In genomic region chr15:81941010-81941409, GRCm38 (mm10) we compare ENCODE assay signal across 28 mouse cellular contexts. TPM values are rescaled to one million over a fixed set of nuclear protein-coding genes. Genes with fewer than 3 reads are reported as not detected.
A peak's percentile ranks its signal among the peaks of the same experiment; 100 is the strongest.
DNase-seq lines count a peak whose midpoint lies in the region; TF ChIP-seq lines count a peak whose summit lies in the region.
"Had no signal": no experiment of that assay in that cellular context is flagged by ENCODE, and none has a peak within 500 bp of the region (broad histone marks: within the 10 kb centered on the region; RNA-seq: fewer than 3 reads in every experiment).

No protein-coding gene starts in this region.

- TF ChIP-seq CTCF in cerebellum, adult 2 months (IDR thresholded peaks at IDR 0.05; ENCODE audit: borderline replicate concordance, insufficient read depth, low read depth, low read length), result peak; percentile 19; the same call in 1 of the 2 replicates
- peak; percentile 62 for TF ChIP-seq CTCF in layer of hippocampus, adult 2 months (conservative IDR thresholded peaks at IDR 0.05)

- no peak for DNase-seq in cerebellum, adult 2 months
- no peak for DNase-seq in cerebellum, adult 11 months
- no peak for DNase-seq in layer of hippocampus, adult 2 months (ENCODE audit: low spot score in 2 of 2)
- no peak for DNase-seq in layer of hippocampus, adult 9-11 months
- DNase-seq in A20 (ENCODE audit: low read depth, low spot score) (peak; percentile 32), ZHBTc4 (ENCODE audit: low read depth, low spot score) (peak; percentile 62)
- DNase-seq in ovary, adult 18-20 months (ENCODE audit: low spot score), result no peak
- DNase-seq in adrenal gland, postnatal 14 days, result no peak
- DNase-seq: adrenal gland, postnatal 25 days; cerebellum, adult 8-10 months; gastrocnemius, postnatal 14 days; heart, postnatal 14 days; layer of hippocampus, postnatal 36 days; thymus, postnatal 25 days had no signal

- H3K4me3 ChIP-seq in cerebellum, adult 2 months (replicated peaks; ENCODE audit: insufficient read depth, low read depth, low read length), result no peak overlapping the region
- H3K4me3 ChIP-seq in layer of hippocampus, adult 2 months, result no peak overlapping the region
- H3K4me3 ChIP-seq: embryonic facial prominence, embryonic 10.5 days; forebrain, embryonic 12.5 days; heart, embryonic 12.5 days; hindbrain, embryonic 13.5 days; kidney, embryonic 15.5 days; limb, embryonic 10.5 days; neural tube, embryonic 12.5 days had no signal

- TF ChIP-seq POLR2A in cerebellum, adult 2 months (IDR thresholded peaks at IDR 0.05; ENCODE audit: borderline replicate concordance, insufficient read depth, low read length), result no peak

- no peaks in the 10 kb centered on the region for H3K27me3 ChIP-seq in cerebellum, adult 2 months (ENCODE audit: control insufficient read depth, insufficient read depth, low read length)
- H3K27me3 ChIP-seq: hindbrain, embryonic 13.5 days; kidney, embryonic 15.5 days; neural tube, embryonic 12.5 days had no signal

- peaks cover 12% of the 10 kb centered on the region for H3K4me1 ChIP-seq in cerebellum, adult 2 months (ENCODE audit: control insufficient read depth, insufficient read depth, low read length)

- H3K27ac ChIP-seq in cerebellum, adult 2 months (ENCODE audit: insufficient read depth, low read length), result no peak overlapping the region
- H3K27ac ChIP-seq in layer of hippocampus, adult 2 months, result no peak overlapping the region
- H3K27ac ChIP-seq: embryonic facial prominence, embryonic 10.5 days; forebrain, embryonic 12.5 days; hindbrain, embryonic 13.5 days; kidney, embryonic 15.5 days; limb, embryonic 10.5 days; neural tube, embryonic 12.5 days had no signal

- WGBS in cerebellum, adult 2 months, result 95% methylated on average over 2 of the region's 2 CpGs

RNA-seq across cellular contexts. Expression of gene Csdc2, which starts 4.5 kb away (rescaled TPM):
- 258 and 264 TPM in 2 replicates for polyA plus RNA-seq in cerebellum, adult 2 months (2012; rRNA removed)
- 10 to 100 TPM; 75.2 to 81.8 TPM for total RNA-seq in layer of hippocampus, adult 2 months (2021)
- 15.7 and 17.3 TPM in 2 replicates for total RNA-seq in adrenal gland, postnatal 14 days (2021)

RNA-seq across cellular contexts. Expression of gene Polr3h, which starts 15.0 kb away (rescaled TPM):
- 50.4 and 51.2 TPM in 2 replicates for polyA plus RNA-seq in cerebellum, adult 2 months (2012; rRNA removed)
- 10 to 100 TPM; 44.8 to 51.4 TPM for total RNA-seq in layer of hippocampus, adult 2 months (2021)
- 18.7 and 23.0 TPM in 2 replicates for total RNA-seq in adrenal gland, postnatal 14 days (2021)

RNA-seq across cellular contexts. Expression of gene Pmm1, which starts 19.7 kb away (rescaled TPM):
- 249 and 289 TPM in 2 replicates for polyA plus RNA-seq in cerebellum, adult 2 months (2012; rRNA removed)
- 100 to 1,000 TPM; 214 to 224 TPM for total RNA-seq in layer of hippocampus, adult 2 months (2021)
- 78.7 and 99.0 TPM in 2 replicates for total RNA-seq in adrenal gland, postnatal 14 days (2021)

RNA-seq across cellular contexts. Expression of gene 1700029P11Rik, which starts 39.3 kb away (rescaled TPM):
- polyA plus RNA-seq in cerebellum, adult 2 months (2012; rRNA removed), result not detected in 2 replicates
- not detected for total RNA-seq in layer of hippocampus, adult 2 months (2021)
- total RNA-seq in adrenal gland, postnatal 14 days (2021), result not detected in 2 replicates
- total RNA-seq: adrenal gland, postnatal 25 days; gastrocnemius, postnatal 14 days; heart, postnatal 14 days; layer of hippocampus, postnatal 36 days; liver, adult 2 months had no signal
- polyA plus RNA-seq: embryonic facial prominence, embryonic 10.5 days; forebrain, embryonic 12.5 days; frontal cortex, adult 2 months; heart, embryonic 12.5 days; hindbrain, embryonic 13.5 days; intestine, embryonic 14.5 days; kidney, embryonic 15.5 days; large intestine, adult 2 months; limb, embryonic 10.5 days; liver, adult 2 months; lung, embryonic 16.5 days; midbrain, embryonic 11.5 days; neural tube, embryonic 12.5 days; small intestine, adult 2 months had no signal

RNA-seq across cellular contexts. Expression of gene Xrcc6, which starts 46.6 kb away (rescaled TPM):
- 35.9 and 37.9 TPM in 2 replicates for polyA plus RNA-seq in cerebellum, adult 2 months (2012; rRNA removed)
- total RNA-seq in layer of hippocampus, adult 2 months (2021), result 10 to 100 TPM; 20.6 to 26.3 TPM
- total RNA-seq in adrenal gland, postnatal 14 days (2021), result 120 and 140 TPM in 2 replicates

Comparison
In these comparisons a context has a peak if more than half of its experiments do, and no peak if none do; other contexts are left out.
1. DNase-seq: peak in A20 (single experiment) and ZHBTc4 (single experiment); none in cerebellum, adult 2 months (0 of 2), cerebellum, adult 11 months (single experiment), layer of hippocampus, adult 2 months (0 of 2), layer of hippocampus, adult 9-11 months (single experiment), ovary, adult 18-20 months (single experiment) and adrenal gland, postnatal 14 days (single experiment).